Mouse (Mus musculus): Measurements from ENCODE around the gene Rhox13.

The Rhox13 gene

DNA sequence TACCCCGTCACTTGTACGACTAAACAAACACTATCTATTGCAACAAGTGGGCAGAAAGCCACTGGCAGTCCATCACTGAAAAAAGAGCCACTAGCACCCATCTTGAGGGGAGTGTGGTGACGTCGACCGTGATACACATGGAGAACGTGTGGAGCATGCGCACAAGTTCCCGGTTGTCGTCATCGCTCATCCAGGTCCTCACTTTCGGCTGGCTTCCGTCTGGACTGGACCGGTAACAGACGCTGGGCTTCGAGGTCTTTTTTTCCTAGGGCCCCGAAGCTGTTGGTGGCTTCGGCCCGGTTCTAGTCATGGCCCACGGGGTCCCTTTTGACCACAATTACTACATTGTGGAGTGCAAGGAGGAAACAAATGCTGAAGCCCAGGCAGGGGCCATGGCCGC is at the start of gene Rhox13:
Gene Rhox13 (plus strand): TSS at position 238 of the 400 bp plus-strand sequence.
- DNase-seq (ENCODE audit: low read depth) = no peak

DNA sequence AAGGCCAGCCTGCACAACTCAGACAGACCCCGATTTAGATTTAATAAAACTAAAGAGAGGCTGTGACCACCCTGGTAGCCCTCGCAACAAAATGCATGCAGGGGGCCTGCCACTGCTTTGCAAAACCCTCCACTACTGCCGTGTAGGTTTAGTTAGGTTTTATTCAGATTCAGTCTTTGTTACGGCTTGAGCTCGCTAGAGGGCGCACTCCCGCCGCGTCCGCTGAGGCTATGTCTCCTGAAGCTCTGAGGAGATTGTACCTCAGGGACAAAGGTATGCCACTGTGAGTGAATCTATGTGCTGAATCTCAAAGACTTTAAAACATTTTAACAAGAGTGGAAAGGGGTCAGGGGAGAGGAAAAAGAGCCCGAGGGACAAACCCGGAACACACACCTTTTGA is 36.8 kb upstream of the Rhox13 start:
- no peak for DNase-seq (ENCODE audit: low read depth)

DNA sequence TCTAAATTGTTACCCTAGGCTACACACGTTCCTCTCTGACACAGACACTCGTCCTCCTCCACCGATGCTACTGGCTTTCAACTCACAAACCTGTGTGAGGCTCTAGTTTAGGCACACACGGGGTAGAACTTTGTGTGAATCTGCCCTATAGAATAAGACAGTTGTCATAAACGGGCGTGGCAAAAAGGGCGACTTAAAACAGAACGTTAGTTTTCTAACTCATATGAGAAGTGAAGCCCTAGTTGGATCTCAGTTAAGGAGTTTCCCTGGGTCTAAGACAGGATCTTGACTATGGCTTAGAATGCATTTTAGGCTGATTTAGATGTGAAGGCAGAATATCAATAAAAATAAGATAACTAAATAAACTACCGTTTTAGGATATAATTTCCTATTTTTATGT is 36.0 kb upstream of the Rhox13 start, which contains the start of gene Rhox11:
Gene Rhox11 (minus strand): TSS at position 101 of the 400 bp plus-strand sequence.
- no peak for DNase-seq (ENCODE audit: low read depth)

GRCm38 (mm10) chrX:38110807-38111206 is 10.2 kb upstream of the Rhox13 start, which contains the start of gene Rhox12:
Gene Rhox12 (minus strand): TSS chrX:38110907.
- DNase-seq (ENCODE audit: low read depth) = no peak

DNA sequence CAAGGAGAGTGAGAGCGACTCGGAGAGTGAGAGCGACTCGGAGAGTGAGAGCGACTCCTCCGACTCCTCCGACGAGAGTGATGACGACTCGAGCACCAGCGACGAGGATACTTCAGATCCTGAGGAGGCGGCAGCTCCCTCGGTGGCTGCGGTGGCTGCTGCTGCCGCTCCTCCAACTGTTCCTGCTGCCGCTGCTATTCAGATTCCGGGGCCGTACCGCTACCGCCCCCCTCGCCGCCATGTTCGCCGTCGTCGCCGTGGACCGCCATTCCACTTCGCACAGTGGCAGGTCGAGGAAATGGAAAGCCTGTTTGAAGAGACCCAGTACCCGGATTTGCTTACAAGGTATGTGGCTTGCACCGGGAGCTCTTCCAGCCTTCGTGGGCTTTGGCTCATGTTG is 459 bp downstream of the Rhox13 start:
- no peak for DNase-seq (ENCODE audit: low read depth)

- no peak for DNase-seq (ENCODE audit: low read depth)
These were observed 38.1 kb downstream of the Rhox13 start for GRCm38 (mm10) chrX:38159097-38159496.

- no peak for DNase-seq (ENCODE audit: low read depth)
These were observed 44.3 kb downstream of the Rhox13 start for GRCm38 (mm10) chrX:38165315-38165714.

GRCm38 (mm10) chrX:38166064-38166463 is 45.0 kb downstream of the Rhox13 start:
- DNase-seq (ENCODE audit: low read depth) = no peak

- DNase-seq (ENCODE audit: low read depth) = no peak
These were observed 45.6 kb downstream of the Rhox13 start for GRCm38 (mm10) chrX:38166592-38166991.
